Mouse (Mus musculus) lung, adult 2 months (tissue): ENCODE results near the gene Zfp346.

Experiments
- CTCF ChIP-seq: fragments of 200-500 bp; IDR thresholded peaks from 2 replicates; pipeline ENCODE4 v1.5.1; 2011; ENCODE audit warnings: mild to moderate bottlenecking, low read length, control low read depth; ENCODE audit not compliant: insufficient read depth
- POLR2A ChIP-seq: fragments of 200-500 bp; IDR thresholded peaks from 2 replicates; pipeline ENCODE4 v1.6.1; 2011; ENCODE audit warnings: low read depth, mild to moderate bottlenecking, control low read depth, low read length, borderline replicate concordance; ENCODE audit errors: extremely low read depth

DNA sequence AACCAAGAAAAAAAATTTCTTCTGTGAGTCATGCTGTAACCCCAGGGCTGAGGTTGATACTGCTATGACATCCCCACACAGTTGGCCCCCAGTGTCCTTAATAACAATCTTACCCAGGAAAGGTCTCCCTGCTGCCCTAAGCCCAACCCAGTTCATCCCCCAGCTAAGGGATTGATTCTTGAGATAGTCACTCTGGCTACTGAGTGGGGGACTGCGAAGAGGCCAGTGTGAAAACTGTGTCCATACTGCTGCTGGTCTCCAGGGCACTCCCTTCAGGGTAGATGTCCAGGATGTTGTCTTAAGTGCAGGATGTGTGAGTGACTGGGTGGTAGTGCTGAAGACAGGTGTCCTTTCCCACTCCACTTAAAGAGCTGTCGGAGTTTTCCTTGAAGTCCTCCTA lies 28.3 kb downstream of the Zfp346 start, which contains the start of gene Gm17617:
- TF ChIP-seq CTCF (no peak), POLR2A (no peak)
